Mouse (Mus musculus): ENCODE results near the gene Fbxo46.

GRCm38 (mm10) chr7:19073504-19073903 lies 46.2 kb upstream of the Fbxo46 start:
- TF ChIP-seq CTCF (IDR thresholded peaks at IDR 0.05; ENCODE audit: insufficient read depth, low read depth, low read length) (peak; percentile 47; the same call in 1 of the 2 replicates), POLR2A (IDR thresholded peaks at IDR 0.05; ENCODE audit: insufficient read depth, low read depth, low read length) (no peak)

Measured in olfactory bulb, adult 2 months (tissue).